Mouse (Mus musculus) gastrocnemius, postnatal 4 days (tissue): ENCODE measurements at regions not wholly inside any gene's neighbourhood (a gene's known extent, or its start where the extent isn't known, plus 50 kb on each side); places are given as distances from the start of the nearest gene placed in this dataset.

Experiments
- DNase-seq, 2 experiments: peaks; one replicate each; pipeline ENCODE4 v3.0.0; 2021 to 2022; ENCODE audit warnings: low spot score in 2 of 2, mixed read lengths in 2 of 2

GRCm38 (mm10) chr9:93981136-93981535 is 556.7 kb downstream of the 1190002N15Rik start:
- no peak for DNase-seq

- DNase-seq, result no peak
Measured at GRCm38 (mm10) chr9:93969691-93970284, 568.1 kb downstream of the 1190002N15Rik start.

GRCm38 (mm10) chr9:93969118-93969517 is 568.8 kb downstream of the 1190002N15Rik start:
- no peak for DNase-seq

GRCm38 (mm10) chr9:93955235-93956040 is 582.4 kb downstream of the 1190002N15Rik start:
- DNase-seq, result no peak

- DNase-seq, result no peak
Measured at GRCm38 (mm10) chr9:93948671-93949070, 589.2 kb downstream of the 1190002N15Rik start.

- DNase-seq, result no peak
Measured at GRCm38 (mm10) chr9:93947053-93947452, 590.8 kb downstream of the 1190002N15Rik start.

- no peak for DNase-seq
Measured at GRCm38 (mm10) chr9:93940193-93940592, 597.7 kb downstream of the 1190002N15Rik start.

- DNase-seq, result no peak
Measured at GRCm38 (mm10) chr9:93930684-93931083, 607.2 kb downstream of the 1190002N15Rik start.

- DNase-seq, result no peak
Measured at GRCm38 (mm10) chr9:93889256-93889655, 648.6 kb downstream of the 1190002N15Rik start.

- no peak for DNase-seq
Measured at GRCm38 (mm10) chr9:93880112-93880511, 657.8 kb downstream of the 1190002N15Rik start.

- no peak for DNase-seq
Measured at GRCm38 (mm10) chr9:93879572-93879971, 658.3 kb downstream of the 1190002N15Rik start.

GRCm38 (mm10) chr9:93870778-93871177 is 667.1 kb downstream of the 1190002N15Rik start:
- no peak for DNase-seq

GRCm38 (mm10) chr9:93857937-93858336 is 679.9 kb downstream of the 1190002N15Rik start:
- DNase-seq, result no peak

GRCm38 (mm10) chr9:93846411-93846810 is 691.5 kb downstream of the 1190002N15Rik start:
- DNase-seq, result no peak

- no peak for DNase-seq
Measured at GRCm38 (mm10) chr9:93843869-93844268, 694.0 kb downstream of the 1190002N15Rik start.
